Mouse (Mus musculus) liver, embryonic 14.5 days (tissue): ENCODE results near the gene Prss30. TPM values are rescaled to one million over a fixed set of nuclear protein-coding genes. Genes with fewer than 3 reads are reported as not detected.

Source experiments
- ATAC-seq: fragments of 200-750 bp; cut with Nextera tagmentation; 2 replicates; pipeline ENCODE4 v1.8.0; 2017; ENCODE audit warnings: moderate number of reproducible peaks, mild to moderate bottlenecking, moderate library complexity; ENCODE audit not compliant: insufficient read depth
- DNase-seq, 3 experiments: peaks; one replicate each; pipeline ENCODE4 v3.0.0-alpha.2; 2012 to 2013; ENCODE audit warnings: low read depth in 3 of 3, low spot score in 3 of 3
- H3K27ac ChIP-seq: fragments of 300-500 bp; sonication (generic); 2 replicates; pipeline ENCODE4 v1.5.1; 2014; ENCODE audit warnings: moderate library complexity, mild to moderate bottlenecking, control low read depth, inconsistent platforms
- H3K27me3 ChIP-seq: fragments of 300-500 bp; sonication (generic); 2 replicates; pipeline ENCODE4 v1.6.1; 2014; ENCODE audit warnings: mild to moderate bottlenecking, low read length, moderate library complexity; ENCODE audit not compliant: control insufficient read depth, insufficient read depth
- H3K36me3 ChIP-seq: fragments of 300-500 bp; sonication (generic); replicated peaks from 2 replicates; pipeline ENCODE4 v1.6.1; 2014; ENCODE audit warnings: low read depth; ENCODE audit not compliant: control insufficient read depth, insufficient read depth
- H3K4me1 ChIP-seq, 2 experiments: fragments of 200-500 bp in 1 of 2; fragments of 300-500 bp in 1 of 2; sonication (generic) in 1 of 2; replicated peaks; 2 replicates each; pipeline ENCODE4 v1.6.1; 2012 to 2014; ENCODE audit warnings: antibody characterized with exemption in 1 of 2, inconsistent platforms in 1 of 2, low read length in 1 of 2; ENCODE audit not compliant: control insufficient read depth in 2 of 2, insufficient read depth in 2 of 2
- H3K4me2 ChIP-seq: fragments of 300-500 bp; sonication (generic); 2 replicates; pipeline ENCODE4 v1.6.1; 2014; ENCODE audit warnings: low read depth, mild to moderate bottlenecking, control low read depth, moderate library complexity
- H3K4me3 ChIP-seq, 2 experiments: fragments of 200-500 bp in 1 of 2; fragments of 300-500 bp in 1 of 2; sonication (generic) in 1 of 2; 2 replicates each; pipeline ENCODE4 v1.5.1; 2012 to 2014; ENCODE audit warnings: low read depth in 2 of 2, low read length in 2 of 2, mild to moderate bottlenecking in 2 of 2, control low read depth in 1 of 2, inconsistent platforms in 1 of 2, moderate library complexity in 1 of 2; ENCODE audit not compliant: insufficient read depth in 1 of 2
- H3K9ac ChIP-seq: fragments of 300-500 bp; sonication (generic); replicated peaks from 2 replicates; pipeline ENCODE4 v1.6.1; 2014; ENCODE audit warnings: mild to moderate bottlenecking, control low read depth, moderate library complexity
- H3K9me3 ChIP-seq: fragments of 300-500 bp; sonication (generic); 2 replicates; pipeline ENCODE4 v1.6.1; 2016; ENCODE audit warnings: low read length, mixed read lengths; ENCODE audit not compliant: control insufficient read depth
- CTCF ChIP-seq: IDR thresholded peaks from 2 replicates; pipeline ENCODE4 v1.5.1; 2016; ENCODE audit warnings: antibody characterized with exemption, low read depth, control low read depth
- EP300 ChIP-seq: IDR thresholded peaks from 2 replicates; pipeline ENCODE4 v1.6.1; 2016; ENCODE audit warnings: antibody characterized with exemption, low read depth
- WGBS: fragments of 180-500 bp; shearing (Covaris S2); extraction: QIAGEN DNeasy Blood & Tissue Kit; methylation state at CpG from one replicate; pipeline ENCODE4 v1.1.7; 2014; ENCODE audit not compliant: insufficient replicate concordance; 5-methylcytosine and 5-hydroxymethylcytosine counted together
- polyA plus RNA-seq, 2 experiments: library from polyadenylated mRNA; depleted of rRNA in 1 of 2; stranded (reverse) in 1 of 2; unstranded in 1 of 2; fragments of >200 nt; fragmentation: Nextera tagmentation in 1 of 2; extraction: Ambion mirVana in 1 of 2; gene quantifications; 2 replicates each; pipeline versions ENCODE4 v1.2.1 to v1.2.3; 2012 to 2014

The Prss30 gene
- polyA plus RNA-seq, 2 experiments, result 0.06 to 0.07 TPM

DNA sequence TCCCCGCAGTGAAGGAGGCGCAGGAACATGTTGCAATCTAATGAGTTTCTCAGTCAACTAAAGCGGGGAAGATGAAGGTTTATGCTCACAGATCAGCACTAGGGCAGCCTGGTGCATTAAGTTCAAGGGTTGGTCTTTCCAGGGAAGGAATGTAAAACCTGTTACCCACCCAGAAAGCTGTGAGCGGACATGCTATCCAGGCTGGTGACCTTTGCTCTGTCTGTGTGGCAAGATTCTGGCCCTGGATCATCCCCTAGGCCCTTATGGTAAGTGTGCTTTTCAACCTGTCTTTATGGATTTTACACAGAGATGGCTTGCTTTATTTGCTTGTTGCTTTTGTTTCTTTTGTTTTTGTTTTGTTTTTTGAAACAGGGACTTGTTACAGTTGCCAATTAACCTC is 3.7 kb downstream of the Prss30 start:
- Histone ChIP-seq H3K4me2 (no peak overlapping the region), H3K4me3 (no peak overlapping the region), H3K9ac (no peak overlapping the region), H3K9me3 (no peaks in the 10 kb centered on the region), H3K36me3 (no peaks in the 10 kb centered on the region), H3K4me1 (no peaks in the 10 kb centered on the region), H3K27ac (no peak overlapping the region), H3K27me3 (no peaks in the 10 kb centered on the region)
- DNase-seq (no peak), ATAC-seq (no peak)
- 64% methylated on average over 4 of the region's 4 CpGs for WGBS
- TF ChIP-seq EP300, result no peak

DNA sequence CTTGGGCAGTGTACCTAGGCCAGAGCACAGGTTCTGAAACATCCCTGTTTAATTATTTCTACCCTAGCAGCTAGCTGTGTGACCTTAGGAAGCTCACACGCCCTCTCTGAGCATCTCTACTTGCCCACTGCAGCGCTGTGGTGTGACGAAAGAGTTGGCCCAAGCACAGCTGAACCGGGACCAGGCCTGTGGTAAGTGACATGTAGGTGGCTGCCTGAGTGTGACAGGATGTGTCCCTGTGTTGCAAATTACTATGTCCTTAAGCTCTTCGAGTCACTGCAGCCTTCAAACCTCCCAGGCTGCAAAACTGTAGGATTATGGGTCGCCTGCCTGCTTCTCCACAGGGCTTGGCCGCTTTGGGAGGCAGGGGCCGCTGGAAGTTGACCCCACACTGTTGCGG is 9.1 kb downstream of the Prss30 start:
- Histone ChIP-seq H3K9ac (no peak overlapping the region), H3K27me3 (no peaks in the 10 kb centered on the region), H3K9me3 (no peaks in the 10 kb centered on the region), H3K27ac (no peak overlapping the region), H3K4me3 (no peak overlapping the region), H3K36me3 (no peaks in the 10 kb centered on the region), H3K4me2 (no peak overlapping the region), H3K4me1 (no peaks in the 10 kb centered on the region; a peak in 1 of 4 replicates)
- WGBS, result 61% methylated on average over 9 of the region's 9 CpGs
- DNase-seq (no peak), ATAC-seq (no peak)
- TF ChIP-seq EP300 (no peak), CTCF (no peak)

GRCm38 (mm10) chr17:23969231-23969630 is 11.1 kb downstream of the Prss30 start:
- Histone ChIP-seq H3K9me3 (no peaks in the 10 kb centered on the region), H3K36me3 (no peaks in the 10 kb centered on the region), H3K27me3 (no peaks in the 10 kb centered on the region), H3K4me1 (no peaks in the 10 kb centered on the region; a peak in 1 of 4 replicates), H3K9ac (no peak overlapping the region), H3K4me3 (no peak overlapping the region), H3K4me2 (no peak overlapping the region), H3K27ac (no peak overlapping the region)
- TF ChIP-seq EP300 (no peak), CTCF (peak; percentile 83)
- DNase-seq (peak; percentile 29 to 35 (median 31)), ATAC-seq (no peak)
- WGBS, result 0% methylated on average over 1 of the region's 1 CpGs

- no peaks in the 10 kb centered on the region for H3K9me3 ChIP-seq
- no peak overlapping the region for H3K4me3 ChIP-seq
- H3K27me3 ChIP-seq, result no peaks in the 10 kb centered on the region
- H3K4me2 ChIP-seq, result no peak overlapping the region
- WGBS, result 22% methylated on average over 2 of the region's 2 CpGs
- ATAC-seq (no peak), DNase-seq (no peak)
- H3K27ac ChIP-seq, result no peak overlapping the region
- no peaks in the 10 kb centered on the region; a peak in 1 of 4 replicates for H3K4me1 ChIP-seq
- no peak overlapping the region for H3K9ac ChIP-seq
- TF ChIP-seq EP300 (no peak), CTCF (peak; percentile 41)
- no peaks in the 10 kb centered on the region for H3K36me3 ChIP-seq
Measured at GRCm38 (mm10) chr17:23968780-23969179, 11.6 kb downstream of the Prss30 start.

DNA sequence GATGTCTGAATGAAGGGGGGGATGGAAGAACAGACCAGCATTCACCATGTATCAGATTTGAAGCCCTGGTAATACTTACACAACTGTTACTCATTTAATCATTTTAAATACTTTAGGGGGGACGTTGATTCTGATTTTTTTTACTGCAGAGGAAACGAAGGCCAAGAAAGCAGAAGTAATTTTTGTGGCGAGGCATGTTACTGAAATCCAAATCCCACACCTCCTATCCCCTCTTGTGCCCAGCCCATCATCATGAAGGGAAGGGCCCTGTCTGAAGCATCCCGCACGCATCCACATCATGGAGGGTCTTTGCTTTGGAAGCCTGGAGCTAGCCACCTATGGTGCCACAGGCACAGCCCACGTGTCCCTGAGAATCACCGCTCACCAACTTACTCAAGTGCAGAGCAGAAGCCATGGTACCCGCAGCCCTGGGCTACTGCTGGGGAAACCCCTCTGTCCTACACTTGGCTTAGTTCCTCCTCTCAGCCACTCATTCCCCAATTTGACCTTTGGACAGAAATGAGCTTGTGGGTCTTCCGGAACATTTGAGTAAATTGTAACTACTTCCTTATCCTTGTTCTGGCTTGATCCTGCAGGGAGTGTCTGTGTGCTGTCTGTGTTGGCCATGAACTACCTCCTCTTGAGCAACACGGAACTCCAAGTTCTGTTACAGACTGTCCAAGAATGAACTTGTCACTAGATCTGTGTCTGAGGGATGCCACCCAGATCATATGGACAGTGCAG is 13.5 kb downstream of the Prss30 start:
- no peaks in the 10 kb centered on the region for H3K36me3 ChIP-seq
- no peak overlapping the region for H3K27ac ChIP-seq
- WGBS, result 32% methylated on average over 10 of the region's 10 CpGs
- ATAC-seq, result no peak
- H3K4me2 ChIP-seq, result no peak overlapping the region
- no peaks in the 10 kb centered on the region; a peak in 1 of 4 replicates for H3K4me1 ChIP-seq
- no peaks in the 10 kb centered on the region for H3K27me3 ChIP-seq
- peak in 1 of 3 experiments; percentile 28 for DNase-seq
- no peak overlapping the region for H3K9ac ChIP-seq
- TF ChIP-seq CTCF, result no peak
- TF ChIP-seq EP300, result no peak
- no peak overlapping the region for H3K4me3 ChIP-seq
- H3K9me3 ChIP-seq, result no peaks in the 10 kb centered on the region
